Mouse (Mus musculus) forebrain, embryonic 12.5 days (tissue): Measurements from ENCODE around the gene Tmprss11c. TPM values are rescaled to one million over a fixed set of nuclear protein-coding genes. Genes with fewer than 3 reads are reported as not detected.

Source experiments
- ATAC-seq: fragments of 200-750 bp; cut with Nextera tagmentation; 2 replicates; pipeline ENCODE4 v1.8.0; 2017; ENCODE audit warnings: moderate TSS enrichment; ENCODE audit not compliant: low FRiP score
- H3K27ac ChIP-seq: fragments of 300-500 bp; sonication (generic); 2 replicates; pipeline ENCODE4 v1.5.1; 2016; ENCODE audit warnings: mild to moderate bottlenecking
- H3K27me3 ChIP-seq: fragments of 300-500 bp; sonication (generic); 2 replicates; pipeline ENCODE4 v1.6.1; 2016; ENCODE audit warnings: mild to moderate bottlenecking
- H3K36me3 ChIP-seq: fragments of 300-500 bp; sonication (generic); replicated peaks from 2 replicates; pipeline ENCODE4 v1.6.1; 2016; ENCODE audit warnings: mild to moderate bottlenecking
- H3K4me1 ChIP-seq: fragments of 300-500 bp; sonication (generic); 2 replicates; pipeline ENCODE4 v1.6.1; 2016
- H3K4me2 ChIP-seq: fragments of 300-500 bp; sonication (generic); 2 replicates; pipeline ENCODE4 v1.6.1; 2016; ENCODE audit warnings: mild to moderate bottlenecking, moderate library complexity
- H3K4me3 ChIP-seq: fragments of 300-500 bp; sonication (generic); replicated peaks from 2 replicates; pipeline ENCODE4 v1.5.1; 2016; ENCODE audit warnings: mild to moderate bottlenecking
- H3K9ac ChIP-seq: fragments of 300-500 bp; sonication (generic); 2 replicates; pipeline ENCODE4 v1.6.1; 2016; ENCODE audit warnings: mild to moderate bottlenecking
- H3K9me3 ChIP-seq: fragments of 300-500 bp; sonication (generic); 2 replicates; pipeline ENCODE4 v1.6.1; 2016
- WGBS: fragments of 180-500 bp; shearing (Covaris S2); methylation state at CpG from one replicate; pipeline ENCODE4 v1.1.7; 2016; 5-methylcytosine and 5-hydroxymethylcytosine counted together
- polyA plus RNA-seq: library from polyadenylated mRNA; unstranded; fragments of >200 nt; fragmentation: Nextera tagmentation; extraction: Ambion mirVana; gene quantifications from 2 replicates; pipeline ENCODE4 v1.2.1, GENCODE M21; 2016

Gene Tmprss11c
- polyA plus RNA-seq, 1 experiment from 2014 or later = not detected

- WGBS = 85% methylated on average over 6 of the region's 6 CpGs
- H3K4me1 ChIP-seq = no peaks in the 10 kb centered on the region
- H3K27ac ChIP-seq = no peak overlapping the region
- H3K9ac ChIP-seq = no peak overlapping the region
- no peaks in the 10 kb centered on the region for H3K27me3 ChIP-seq
- no peaks in the 10 kb centered on the region for H3K9me3 ChIP-seq
- no peak overlapping the region for H3K4me2 ChIP-seq
- no peak for ATAC-seq
- no peaks in the 10 kb centered on the region for H3K36me3 ChIP-seq
- H3K4me3 ChIP-seq = no peak overlapping the region
Observed at GRCm38 (mm10) chr5:86187441-86187840, 101.7 kb downstream of the Tmprss11c start.

Other genes starting within 250 kb of the Tmprss11c start
- gene Cenpc1, start 223.7 kb downstream of the Tmprss11c start, polyA plus RNA-seq = 54.4 and 55.7 TPM in 2 replicates
- gene Stap1, start 217.6 kb downstream of the Tmprss11c start, polyA plus RNA-seq = 0.06 and 0.31 TPM in 2 replicates
- 21.1 and 21.5 TPM in 2 replicates for gene Uba6, start 116.5 kb downstream of the Tmprss11c start, polyA plus RNA-seq
- gene Gnrhr, start 91.4 kb downstream of the Tmprss11c start, polyA plus RNA-seq = not detected in 2 replicates
- gene Tmprss11d, start 84.1 kb upstream of the Tmprss11c start, polyA plus RNA-seq = not detected in 2 replicates
- gene Tmprss11a, start 179.7 kb upstream of the Tmprss11c start, polyA plus RNA-seq = 0.11 TPM in 1 of 2 replicates, not detected in the other
- not detected in 2 replicates for gene Tmprss11g, start 229.3 kb upstream of the Tmprss11c start, polyA plus RNA-seq